In the genomic region with DNA sequence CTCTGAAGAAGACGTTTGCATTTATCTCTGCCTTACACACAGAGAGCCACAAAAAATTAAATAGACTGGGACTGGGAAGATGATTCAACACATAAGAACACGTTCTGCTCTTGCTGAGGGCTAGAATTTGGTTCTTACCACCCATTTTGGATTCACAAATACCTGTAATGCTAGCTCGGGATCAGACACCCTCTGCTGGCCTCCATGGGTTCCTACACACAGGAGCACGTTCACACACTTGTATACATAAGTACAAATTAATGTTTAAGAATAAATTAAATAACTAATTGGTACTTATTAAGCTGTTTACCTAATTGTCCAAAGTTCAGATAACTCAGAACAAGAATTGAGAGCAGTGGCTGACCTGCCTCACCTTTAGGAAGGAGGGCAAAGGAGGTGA, we compare ENCODE assay signal across 26 mouse cellular contexts.
DNase-seq lines count a peak whose midpoint lies in the region; ATAC-seq and TF ChIP-seq lines count a peak whose summit lies in the region.
"Had no signal": no experiment of that assay in that cellular context is flagged by ENCODE, and none has a peak within 500 bp of the region (broad histone marks: within the 10 kb centered on the region; RNA-seq: fewer than 3 reads in every experiment).

No protein-coding gene starts in this region.

- ATAC-seq in heart, embryonic 12.5 days (ENCODE audit: insufficient number of reproducible peaks, low FRiP score), result no peak
- no peak for ATAC-seq in midbrain, postnatal 0 days (ENCODE audit: low FRiP score)
- ATAC-seq in forebrain, embryonic 13.5 days, result no peak
- ATAC-seq: midbrain, embryonic 16.5 days had no signal

- intact Hi-C loops in heart, adult 2 months (cut with DNase I), result no loop called here

- H3K9me3 ChIP-seq in heart, embryonic 12.5 days (replicated peaks), result no peaks in the 10 kb centered on the region
- no peaks in the 10 kb centered on the region for H3K9me3 ChIP-seq in midbrain, postnatal 0 days (ENCODE audit: low read length)
- H3K9me3 ChIP-seq in midbrain, embryonic 10.5 days (replicated peaks), result peaks cover 11% of the 10 kb centered on the region; the same call in 1 of the 2 replicates
- no peaks in the 10 kb centered on the region for H3K9me3 ChIP-seq in forebrain, embryonic 13.5 days (replicated peaks)
- H3K9me3 ChIP-seq: embryonic facial prominence, embryonic 13.5 days; forebrain, embryonic 12.5 days had no signal

- TF ChIP-seq CTCF in heart, adult 2 months (IDR thresholded peaks at IDR 0.05), result peak; percentile 54
- TF ChIP-seq CTCF in liver, adult 2 months (IDR thresholded peaks at IDR 0.05; ENCODE audit: low read depth, low read length), result peak; percentile 38; the same call in 1 of the 2 replicates
- peak; percentile 22; the same call in 1 of the 2 replicates for TF ChIP-seq CTCF in midbrain, postnatal 0 days (IDR thresholded peaks at IDR 0.05)

- H3K36me3 ChIP-seq in heart, adult 2 months (ENCODE audit: control insufficient read depth, insufficient read depth, low read length), result no peaks in the 10 kb centered on the region
- peaks cover 78% of the 10 kb centered on the region for H3K36me3 ChIP-seq in heart, embryonic 12.5 days
- peaks cover 35% of the 10 kb centered on the region for H3K36me3 ChIP-seq in liver, adult 2 months (ENCODE audit: control insufficient read depth, insufficient read depth, low read length)
- peaks cover 29% of the 10 kb centered on the region for H3K36me3 ChIP-seq in midbrain, postnatal 0 days (ENCODE audit: insufficient read depth, low read length)
- H3K36me3 ChIP-seq in midbrain, embryonic 10.5 days, result peaks cover 69% of the 10 kb centered on the region
- peaks cover 28% of the 10 kb centered on the region for H3K36me3 ChIP-seq in forebrain, embryonic 13.5 days (ENCODE audit: poor library complexity, severe bottlenecking)

- no peak for TF ChIP-seq POLR2A in heart, adult 2 months (IDR thresholded peaks at IDR 0.05; ENCODE audit: insufficient read depth, low read depth, low read length)
- TF ChIP-seq POLR2A in liver, adult 2 months (IDR thresholded peaks at IDR 0.05; ENCODE audit: extremely low read depth, insufficient read depth, low read length), result no peak

- H3K4me3 ChIP-seq in heart, adult 2 months, result no peak overlapping the region
- H3K4me3 ChIP-seq in heart, embryonic 12.5 days, result no peak overlapping the region
- H3K4me3 ChIP-seq in liver, adult 2 months (ENCODE audit: insufficient read depth, low read depth, low read length), result no peak overlapping the region
- no peak overlapping the region for H3K4me3 ChIP-seq in midbrain, postnatal 0 days (ENCODE audit: low read depth, low read length)
- H3K4me3 ChIP-seq in midbrain, embryonic 10.5 days, result no peak overlapping the region
- H3K4me3 ChIP-seq in forebrain, embryonic 13.5 days, result no peak overlapping the region
- H3K4me3 ChIP-seq: embryonic facial prominence, embryonic 13.5 days; erythroblast, embryonic 14.5 days; forebrain, embryonic 12.5 days; limb, embryonic 12.5 days had no signal

- H3K27me3 ChIP-seq in heart, adult 2 months (ENCODE audit: control insufficient read depth, insufficient read depth, low read length), result no peaks in the 10 kb centered on the region
- no peaks in the 10 kb centered on the region for H3K27me3 ChIP-seq in heart, embryonic 12.5 days (replicated peaks)
- no peaks in the 10 kb centered on the region for H3K27me3 ChIP-seq in liver, adult 2 months (ENCODE audit: control insufficient read depth, insufficient read depth, low read length)
- no peaks in the 10 kb centered on the region for H3K27me3 ChIP-seq in midbrain, postnatal 0 days (ENCODE audit: insufficient read depth, low read length)
- no peaks in the 10 kb centered on the region for H3K27me3 ChIP-seq in midbrain, embryonic 10.5 days (ENCODE audit: low read depth, poor library complexity, severe bottlenecking)
- H3K27me3 ChIP-seq in forebrain, embryonic 13.5 days, result no peaks in the 10 kb centered on the region
- H3K27me3 ChIP-seq: CH12.LX; embryonic facial prominence, embryonic 13.5 days; forebrain, embryonic 12.5 days; limb, embryonic 12.5 days had no signal

- no peak overlapping the region for H3K9ac ChIP-seq in heart, adult 2 months (ENCODE audit: low read depth, low read length)
- no peak overlapping the region for H3K9ac ChIP-seq in heart, embryonic 12.5 days
- H3K9ac ChIP-seq in liver, adult 2 months (ENCODE audit: low read depth, low read length), result no peak overlapping the region
- H3K9ac ChIP-seq in midbrain, postnatal 0 days (replicated peaks; ENCODE audit: low read length, poor library complexity, severe bottlenecking), result no peak overlapping the region
- H3K9ac ChIP-seq in forebrain, embryonic 13.5 days, result no peak overlapping the region
- H3K9ac ChIP-seq: embryonic facial prominence, embryonic 13.5 days; forebrain, embryonic 12.5 days; limb, embryonic 12.5 days had no signal

- no peaks in the 10 kb centered on the region for H3K79me2 ChIP-seq in heart, adult 2 months (replicated peaks; ENCODE audit: control insufficient read depth, insufficient read depth, low read length)
- H3K79me2 ChIP-seq in liver, adult 2 months (ENCODE audit: control insufficient read depth, insufficient read depth, low read length), result no peaks in the 10 kb centered on the region

- peaks cover 7% of the 10 kb centered on the region; the same call in 1 of the 2 replicates for H3K4me1 ChIP-seq in heart, adult 2 months (ENCODE audit: control insufficient read depth, insufficient read depth, low read length)
- H3K4me1 ChIP-seq in heart, embryonic 12.5 days (replicated peaks), result 0 out of 2 replicates have a peak, but pooled peaks cover 3% of the 10 kb centered on the region
- H3K4me1 ChIP-seq in liver, adult 2 months (ENCODE audit: control insufficient read depth, insufficient read depth, low read length), result peaks cover 8% of the 10 kb centered on the region
- H3K4me1 ChIP-seq in midbrain, postnatal 0 days (ENCODE audit: insufficient read depth, low read length), result no peaks in the 10 kb centered on the region
- no peaks in the 10 kb centered on the region for H3K4me1 ChIP-seq in midbrain, embryonic 10.5 days
- no peaks in the 10 kb centered on the region for H3K4me1 ChIP-seq in forebrain, embryonic 13.5 days
- H3K4me1 ChIP-seq: embryonic facial prominence, embryonic 13.5 days; forebrain, embryonic 12.5 days; limb, embryonic 12.5 days had no signal

- TF ChIP-seq EP300 in heart, adult 2 months (IDR thresholded peaks at IDR 0.05; ENCODE audit: insufficient read depth, low read depth, low read length), result no peak

- no peak overlapping the region for H3K27ac ChIP-seq in heart, adult 2 months
- H3K27ac ChIP-seq in heart, embryonic 12.5 days (ENCODE audit: poor library complexity, severe bottlenecking), result no peak overlapping the region
- no peak overlapping the region for H3K27ac ChIP-seq in liver, adult 2 months (replicated peaks; ENCODE audit: insufficient read depth, low read depth, low read length)
- no peak overlapping the region for H3K27ac ChIP-seq in midbrain, postnatal 0 days (ENCODE audit: low read depth, low read length)
- H3K27ac ChIP-seq in midbrain, embryonic 10.5 days (replicated peaks), result no peak overlapping the region
- H3K27ac ChIP-seq in forebrain, embryonic 13.5 days, result no peak overlapping the region
- H3K27ac ChIP-seq: embryonic facial prominence, embryonic 13.5 days; forebrain, embryonic 12.5 days; kidney, postnatal 0 days; limb, embryonic 12.5 days; macrophage had no signal

- no peak overlapping the region for H3K4me2 ChIP-seq in heart, embryonic 12.5 days
- H3K4me2 ChIP-seq in midbrain, postnatal 0 days (ENCODE audit: low read depth, low read length, poor library complexity, severe bottlenecking), result no peak overlapping the region
- no peak overlapping the region for H3K4me2 ChIP-seq in forebrain, embryonic 13.5 days
- H3K4me2 ChIP-seq: embryonic facial prominence, embryonic 13.5 days; forebrain, embryonic 12.5 days; heart, embryonic 11.5 days; limb, embryonic 12.5 days had no signal

- WGBS in heart, adult 2 months, result 96% methylated on average over 4 of the region's 4 CpGs
- 90% methylated on average over 4 of the region's 4 CpGs for WGBS in heart, embryonic 12.5 days
- WGBS in liver, adult 2 months, result 77% methylated on average over 4 of the region's 4 CpGs
- WGBS in midbrain, postnatal 0 days, result 98% methylated on average over 4 of the region's 4 CpGs
- WGBS in midbrain, embryonic 10.5 days, result 92% methylated on average over 4 of the region's 4 CpGs
- 93% methylated on average over 4 of the region's 4 CpGs for WGBS in forebrain, embryonic 13.5 days

- DNase-seq in heart, adult 2 months, result no peak
- peak; percentile 77 for DNase-seq in liver, adult 2 months (ENCODE audit: extremely low read depth, low read depth, low spot score)
- no peak for DNase-seq in liver
- DNase-seq in midbrain, postnatal 0 days (ENCODE audit: low spot score), result no peak
- no peak for DNase-seq in midbrain, embryonic 10.5 days (ENCODE audit: low spot score)
- no peak for DNase-seq in cerebellum, adult 9-10 months
- DNase-seq: adrenal gland, postnatal 36 days; cerebellum, postnatal 14 days; embryo, embryonic 11 days; gastrocnemius, postnatal 10 days; heart, postnatal 10 days; kidney, adult 18-20 months; right cerebral cortex, adult 18-20 months; right cerebral cortex, postnatal 4 days; thymus, postnatal 36 days had no signal
